24 mouse cellular contexts compared by ENCODE assay signal in the genomic region with DNA sequence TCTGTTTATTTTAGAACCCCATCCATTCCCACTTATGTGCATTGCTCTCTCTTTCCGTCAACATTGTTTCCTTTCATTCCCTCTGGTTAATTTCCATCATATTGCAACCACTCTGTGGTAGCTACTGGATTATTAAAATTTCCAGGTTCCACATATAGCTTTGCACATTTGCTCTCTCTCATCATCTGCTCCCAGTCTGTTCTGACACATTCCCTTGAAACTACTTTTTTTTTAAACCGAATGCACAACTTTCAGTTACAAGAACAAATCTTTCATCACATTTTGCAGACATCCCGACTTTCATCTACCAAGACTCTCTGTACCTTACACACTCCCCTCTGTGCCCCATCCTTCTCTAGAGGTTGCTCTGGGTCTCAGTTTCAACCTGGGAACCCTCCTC. TPM values are rescaled to one million over a fixed set of nuclear protein-coding genes. Genes with fewer than 3 reads are reported as not detected.
"Had no signal": no experiment of that assay in that cellular context is flagged by ENCODE, and none has a peak within 500 bp of the region (broad histone marks: within the 10 kb centered on the region; RNA-seq: fewer than 3 reads in every experiment).

No protein-coding gene starts in this region.

- H3K27ac ChIP-seq: gastrocnemius, adult 2 months; heart, embryonic 10.5 days; hindbrain, embryonic 13.5 days; hindbrain, embryonic 15.5 days; intestine, embryonic 15.5 days; limb, embryonic 10.5 days; limb, embryonic 12.5 days; liver, embryonic 13.5 days; liver, embryonic 15.5 days had no signal

- H3K27me3 ChIP-seq: heart, embryonic 12.5 days; hindbrain, embryonic 13.5 days; hindbrain, embryonic 15.5 days; intestine, embryonic 15.5 days; limb, embryonic 12.5 days; liver, embryonic 13.5 days; liver, embryonic 15.5 days had no signal

- H3K9ac ChIP-seq: heart, embryonic 12.5 days; hindbrain, embryonic 13.5 days; hindbrain, embryonic 15.5 days; intestine, embryonic 15.5 days; limb, embryonic 12.5 days; liver, embryonic 13.5 days; liver, embryonic 15.5 days; liver, postnatal 0 days had no signal

- H3K4me2 ChIP-seq: heart, embryonic 12.5 days; hindbrain, embryonic 13.5 days; hindbrain, embryonic 15.5 days; intestine, embryonic 15.5 days; limb, embryonic 12.5 days; liver, embryonic 11.5 days; liver, embryonic 13.5 days; liver, embryonic 15.5 days had no signal

- DNase-seq: gastrocnemius, adult 2 months; gastrocnemius, postnatal 10 days; gastrocnemius, postnatal 25 days; heart, postnatal 10 days; heart, postnatal 4 days; kidney, adult 18-20 months; kidney, adult 8-10 months; kidney, postnatal 10 days; kidney, postnatal 25 days; kidney, postnatal 4 days; liver; liver, embryonic 13.5 days; liver, postnatal 0 days had no signal

- H3K36me3 ChIP-seq: heart, embryonic 10.5 days; heart, embryonic 12.5 days; hindbrain, embryonic 13.5 days; hindbrain, embryonic 15.5 days; intestine, embryonic 15.5 days; limb, embryonic 10.5 days; limb, embryonic 12.5 days; liver, embryonic 13.5 days; liver, embryonic 15.5 days had no signal

- H3K4me3 ChIP-seq: gastrocnemius, adult 2 months; heart, embryonic 10.5 days; heart, embryonic 12.5 days; hindbrain, embryonic 13.5 days; hindbrain, embryonic 15.5 days; intestine, embryonic 15.5 days; limb, embryonic 10.5 days; limb, embryonic 12.5 days; liver, embryonic 13.5 days; liver, embryonic 15.5 days had no signal

- H3K9me3 ChIP-seq: heart, embryonic 10.5 days; heart, embryonic 12.5 days; hindbrain, embryonic 13.5 days; hindbrain, embryonic 15.5 days; intestine, embryonic 15.5 days; limb, embryonic 10.5 days; limb, embryonic 12.5 days; liver, embryonic 13.5 days; liver, embryonic 15.5 days had no signal

- ATAC-seq: inflammation-experienced regulatory T-cells, adult 6 months; intestine, embryonic 15.5 days; intestine, postnatal 0 days; liver, postnatal 0 days had no signal

- H3K4me1 ChIP-seq: heart, embryonic 10.5 days; heart, embryonic 12.5 days; intestine, embryonic 15.5 days; liver, embryonic 13.5 days; liver, embryonic 15.5 days had no signal

RNA-seq across cellular contexts. Expression of a gene that starts 13.9 kb away (rescaled TPM):
- polyA plus RNA-seq: inflammation-experienced regulatory T-cells, adult 6 months had no signal
